Mouse (Mus musculus): Measurements from ENCODE around the gene Usp29. TPM values are rescaled to one million over a fixed set of nuclear protein-coding genes. Genes with fewer than 3 reads are reported as not detected.

The Usp29 gene
- polyA plus RNA-seq, 1 experiment: not detected

GRCm38 (mm10) chr7:6727351-6728121 lies 2.8 kb upstream of the Usp29 start:
- TF ChIP-seq CTCF (IDR thresholded peaks at IDR 0.05; ENCODE audit: control insufficient read depth, insufficient read depth, low read length): no peak
- no peak for TF ChIP-seq POLR2A (IDR thresholded peaks at IDR 0.05; ENCODE audit: borderline replicate concordance, control insufficient read depth, low read depth, low read length)
- 55% methylated on average over 19 of the region's 19 CpGs for WGBS
- Histone ChIP-seq H3K4me3 (replicated peaks; ENCODE audit: control insufficient read depth, low read depth, low read length) (no peak overlapping the region), H3K27ac (ENCODE audit: control insufficient read depth, insufficient read depth, low read depth, low read length, poor library complexity) (no peak overlapping the region), H3K4me1 (ENCODE audit: control insufficient read depth, insufficient read depth, low read length) (no peaks in the 10 kb centered on the region)

GRCm38 (mm10) chr7:6728263-6728931 lies 2.0 kb upstream of the Usp29 start:
- Histone ChIP-seq H3K27ac (ENCODE audit: control insufficient read depth, insufficient read depth, low read depth, low read length, poor library complexity) (no peak overlapping the region), H3K4me3 (replicated peaks; ENCODE audit: control insufficient read depth, low read depth, low read length) (no peak overlapping the region), H3K4me1 (ENCODE audit: control insufficient read depth, insufficient read depth, low read length) (no peaks in the 10 kb centered on the region)
- TF ChIP-seq POLR2A (IDR thresholded peaks at IDR 0.05; ENCODE audit: borderline replicate concordance, control insufficient read depth, low read depth, low read length): no peak
- TF ChIP-seq CTCF (IDR thresholded peaks at IDR 0.05; ENCODE audit: control insufficient read depth, insufficient read depth, low read length): no peak
- 36% methylated on average over 19 of the region's 19 CpGs for WGBS

- WGBS: 44% methylated on average over 37 of the region's 37 CpGs
- Histone ChIP-seq H3K4me1 (ENCODE audit: control insufficient read depth, insufficient read depth, low read length) (no peaks in the 10 kb centered on the region), H3K27ac (ENCODE audit: control insufficient read depth, insufficient read depth, low read depth, low read length, poor library complexity) (no peak overlapping the region), H3K4me3 (replicated peaks; ENCODE audit: control insufficient read depth, low read depth, low read length) (peak overlapping the region; percentile 27)
- no peak for TF ChIP-seq POLR2A (IDR thresholded peaks at IDR 0.05; ENCODE audit: borderline replicate concordance, control insufficient read depth, low read depth, low read length)
- TF ChIP-seq CTCF (IDR thresholded peaks at IDR 0.05; ENCODE audit: control insufficient read depth, insufficient read depth, low read length): no peak
Observed at GRCm38 (mm10) chr7:6729061-6729817, 1.1 kb upstream of the Usp29 start.

GRCm38 (mm10) chr7:6730801-6731200 lies 423 bp downstream of the Usp29 start:
- TF ChIP-seq POLR2A (IDR thresholded peaks at IDR 0.05; ENCODE audit: borderline replicate concordance, control insufficient read depth, low read depth, low read length) (no peak), CTCF (IDR thresholded peaks at IDR 0.05; ENCODE audit: control insufficient read depth, insufficient read depth, low read length) (no peak)
- WGBS: 46% methylated on average over 15 of the region's 15 CpGs
- Histone ChIP-seq H3K27ac (ENCODE audit: control insufficient read depth, insufficient read depth, low read depth, low read length, poor library complexity) (no peak overlapping the region), H3K4me3 (replicated peaks; ENCODE audit: control insufficient read depth, low read depth, low read length) (no peak overlapping the region), H3K4me1 (ENCODE audit: control insufficient read depth, insufficient read depth, low read length) (no peaks in the 10 kb centered on the region)

GRCm38 (mm10) chr7:6731373-6731772 lies 995 bp downstream of the Usp29 start:
- H3K4me1 ChIP-seq (ENCODE audit: control insufficient read depth, insufficient read depth, low read length): no peaks in the 10 kb centered on the region
- no peak overlapping the region for H3K4me3 ChIP-seq (replicated peaks; ENCODE audit: control insufficient read depth, low read depth, low read length)
- TF ChIP-seq CTCF (IDR thresholded peaks at IDR 0.05; ENCODE audit: control insufficient read depth, insufficient read depth, low read length) (no peak), POLR2A (IDR thresholded peaks at IDR 0.05; ENCODE audit: borderline replicate concordance, control insufficient read depth, low read depth, low read length) (no peak)
- no peak overlapping the region for H3K27ac ChIP-seq (ENCODE audit: control insufficient read depth, insufficient read depth, low read depth, low read length, poor library complexity)
- 41% methylated on average over 3 of the region's 3 CpGs for WGBS

- TF ChIP-seq POLR2A (IDR thresholded peaks at IDR 0.05; ENCODE audit: borderline replicate concordance, control insufficient read depth, low read depth, low read length) (no peak), CTCF (IDR thresholded peaks at IDR 0.05; ENCODE audit: control insufficient read depth, insufficient read depth, low read length) (no peak)
- 40% methylated on average over 4 of the region's 4 CpGs for WGBS
- Histone ChIP-seq H3K4me1 (ENCODE audit: control insufficient read depth, insufficient read depth, low read length) (no peaks in the 10 kb centered on the region), H3K27ac (ENCODE audit: control insufficient read depth, insufficient read depth, low read depth, low read length, poor library complexity) (no peak overlapping the region), H3K4me3 (replicated peaks; ENCODE audit: control insufficient read depth, low read depth, low read length) (no peak overlapping the region)
Observed at GRCm38 (mm10) chr7:6731930-6732329, 1.6 kb downstream of the Usp29 start.

- H3K27ac ChIP-seq (ENCODE audit: control insufficient read depth, insufficient read depth, low read depth, low read length, poor library complexity): no peak overlapping the region
- TF ChIP-seq CTCF (IDR thresholded peaks at IDR 0.05; ENCODE audit: control insufficient read depth, insufficient read depth, low read length): no peak
- TF ChIP-seq POLR2A (IDR thresholded peaks at IDR 0.05; ENCODE audit: borderline replicate concordance, control insufficient read depth, low read depth, low read length): no peak
- H3K4me1 ChIP-seq (ENCODE audit: control insufficient read depth, insufficient read depth, low read length): no peaks in the 10 kb centered on the region
- H3K4me3 ChIP-seq (replicated peaks; ENCODE audit: control insufficient read depth, low read depth, low read length): no peak overlapping the region
- WGBS: 79% methylated on average over 1 of the region's 1 CpGs
Observed at GRCm38 (mm10) chr7:6736060-6736459, 5.7 kb downstream of the Usp29 start.

Data from bone marrow, adult 2 months (tissue).